Mouse (Mus musculus): ENCODE measurements around the gene Gm49403.

The Gm49403 gene

DNA sequence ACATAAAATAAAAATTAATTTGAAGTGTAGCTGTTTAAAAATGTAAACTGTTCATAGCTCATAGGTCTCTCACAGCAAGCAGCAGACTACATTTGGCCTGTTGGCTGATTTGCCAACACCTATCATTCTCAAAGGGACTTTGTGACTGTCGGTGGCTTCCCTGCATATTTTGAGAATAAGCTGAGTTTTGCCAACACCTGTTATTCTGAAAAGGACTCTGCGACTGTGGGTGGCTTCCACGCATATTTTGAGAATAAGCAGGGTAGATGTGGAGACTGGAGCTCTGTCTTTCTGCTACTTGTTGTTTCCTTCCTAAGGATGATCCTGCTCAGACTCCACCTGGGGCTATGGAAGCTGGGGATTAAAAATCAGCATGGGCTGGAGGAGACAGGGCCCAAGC is 30.6 kb upstream of the Gm49403 start:
- CTCF ChIA-PET, result interaction anchor here in 2 of 4 experiments (0.6 to 2.6 kb wide), 5 partner anchors 63 to 206 kb away, joined by 3 to 8 read pairs (median 3); partner anchors contain the start of gene Ahnak (in 1 of the 2)
- POLR2A ChIA-PET, result interaction anchor here (0.7 to 4.1 kb wide), 40 partner anchors 9 to 256 kb away, joined by 3 to 39 read pairs (median 5); partner anchors contain the start of genes 1810009A15Rik (in 3 of the 4), Gm49416 (in 3 of the 4), Gng3 (in 2 of the 4) and Uqcc3 (in 2 of the 4)

DNA sequence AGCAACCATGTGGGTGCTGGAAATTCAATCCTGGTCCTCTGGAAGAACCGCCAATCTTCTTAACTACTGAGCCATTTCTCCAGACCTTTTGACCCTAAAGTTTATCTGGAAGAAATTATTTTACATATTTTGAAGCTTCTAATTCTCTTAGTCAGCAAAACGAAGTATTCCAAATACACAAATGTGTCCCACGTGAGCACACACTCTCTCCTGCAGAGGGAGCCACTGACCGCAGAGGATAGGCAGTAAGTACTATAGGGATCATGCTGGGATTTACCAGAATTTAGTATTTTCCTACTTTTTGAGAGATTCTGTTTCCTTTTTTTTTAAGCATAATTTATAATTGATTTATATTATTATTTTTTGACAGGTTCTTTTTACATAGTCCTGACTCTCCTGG is 26.0 kb upstream of the Gm49403 start:
- ChIA-PET CTCF (interaction anchor here (0.6 to 2.6 kb wide), 17 partner anchors 9 to 254 kb away, joined by 3 to 14 read pairs (median 3); partner anchors contain the start of genes Ubxn1 (in 2 of the 4), Gng3 (in 1 of the 4) and Zbtb3 (in 1 of the 4)), POLR2A (interaction anchor here in 3 of 4 experiments (0.7 to 4.3 kb wide), 11 partner anchors 12 to 252 kb away, joined by 3 to 43 read pairs (median 5); partner anchors contain the start of genes 1810009A15Rik (in 1 of the 3), Eef1g (in 1 of the 3), Ganab (in 1 of the 3) and Gm49416 (in 1 of the 3))

DNA sequence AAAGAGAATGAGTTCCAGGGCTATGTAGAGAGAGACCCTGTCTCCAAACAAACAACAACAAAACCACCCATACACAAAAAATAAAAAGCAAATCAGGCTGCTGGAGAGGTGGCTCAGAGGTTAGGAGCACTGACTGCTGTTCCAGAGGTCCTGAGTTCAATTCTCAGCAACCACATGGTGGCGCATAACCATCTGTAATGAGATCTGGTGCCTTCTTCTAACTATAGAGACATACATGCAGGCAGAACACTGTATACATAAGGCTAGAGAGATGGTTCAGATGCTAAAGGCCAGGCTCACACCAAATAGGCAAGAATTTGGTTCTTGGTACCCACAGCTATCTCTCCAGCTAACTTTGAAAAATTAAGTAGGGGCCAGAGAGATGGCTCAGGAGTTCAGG is 24.7 kb upstream of the Gm49403 start:
- CTCF ChIA-PET, result interaction anchor here (0.6 to 2.6 kb wide), 12 partner anchors 10 to 251 kb away, joined by 3 to 14 read pairs (median 6); partner anchors contain the start of genes Uqcc3 (in 1 of the 4) and Zbtb3 (in 1 of the 4)
- POLR2A ChIA-PET, result interaction anchor here in 3 of 4 experiments (0.6 to 4.3 kb wide), 21 partner anchors 10 to 610 kb away, joined by 3 to 43 read pairs (median 3); partner anchors contain the start of genes 1810009A15Rik (in 3 of the 3), Gm49416 (in 3 of the 3), Ubxn1 (in 2 of the 3) and Ganab (in 1 of the 3)

- POLR2A ChIA-PET, result interaction anchor here in 1 of 4 experiments (1.0 kb wide), 1 partner anchor 14 kb away, joined by 3 read pairs; no protein-coding TSS in a partner anchor
- CTCF ChIA-PET, result interaction anchor here in 1 of 4 experiments (0.9 kb wide), 1 partner anchor 242 kb away, joined by 3 read pairs; no protein-coding TSS in a partner anchor
Measured at GRCm38 (mm10) chr19:8864265-8864664, 19.5 kb upstream of the Gm49403 start.

DNA sequence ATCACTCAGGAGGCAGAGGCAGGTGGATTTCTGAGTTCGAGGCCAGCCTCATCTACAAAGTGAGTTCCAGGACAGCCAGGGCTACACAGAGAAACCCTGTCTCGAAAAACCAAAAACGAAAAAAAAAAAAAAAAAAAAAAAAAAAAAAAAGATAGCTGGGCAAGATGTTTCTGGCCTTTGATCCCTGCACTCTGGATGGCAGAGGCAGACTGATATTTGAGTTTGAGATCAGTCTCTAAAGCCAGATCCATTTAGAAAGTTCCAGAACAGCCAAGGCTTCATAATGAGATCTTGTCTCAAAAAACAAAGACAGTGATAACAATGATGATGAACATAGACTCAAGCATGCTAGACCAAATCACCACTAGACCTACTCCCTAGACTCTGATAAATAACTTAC is 13.3 kb upstream of the Gm49403 start:
- POLR2A ChIA-PET, result interaction anchor here (0.6 to 27.2 kb wide), 31 partner anchors 11 to 1057 kb away, joined by 3 to 851 read pairs (median 4); partner anchors contain the start of genes Uqcc3 (in 3 of the 4), 1810009A15Rik (in 2 of the 4), Ganab (in 2 of the 4) and Gm49403 (in 2 of the 4)
- CTCF ChIA-PET, result interaction anchor here in 1 of 4 experiments (0.7 to 0.8 kb wide), 2 partner anchors 8 to 38 kb away, joined by 3 to 9 read pairs; no protein-coding TSS in a partner anchor

- POLR2A ChIA-PET, result interaction anchor here (0.5 to 27.2 kb wide), 90 partner anchors 10 to 1111 kb away, joined by 3 to 851 read pairs (median 4); partner anchors contain the start of genes Uqcc3 (in 4 of the 4), 1810009A15Rik (in 3 of the 4), Eef1g (in 3 of the 4) and Gm49403 (in 3 of the 4)
- CTCF ChIA-PET, result interaction anchor here (0.6 to 1.0 kb wide), 8 partner anchors 8 to 153 kb away, joined by 3 to 9 read pairs (median 4); no protein-coding TSS in a partner anchor
Measured at GRCm38 (mm10) chr19:8870838-8871237, 12.9 kb upstream of the Gm49403 start.

- CTCF ChIA-PET, result interaction anchor here (0.6 to 1.0 kb wide), 7 partner anchors 14 to 158 kb away, joined by 3 to 9 read pairs (median 4); no protein-coding TSS in a partner anchor
- POLR2A ChIA-PET, result interaction anchor here (0.5 to 27.2 kb wide), 101 partner anchors 9 to 1110 kb away, joined by 3 to 851 read pairs (median 4); partner anchors contain the start of genes Uqcc3 (in 4 of the 4), 1810009A15Rik (in 3 of the 4), Eef1g (in 3 of the 4) and Gm49403 (in 3 of the 4)
Measured at GRCm38 (mm10) chr19:8871267-8872186, 12.2 kb upstream of the Gm49403 start, which contains the start of gene Ubxn1. TSS of gene Ubxn1 (plus strand) at chr19:8871496.

DNA sequence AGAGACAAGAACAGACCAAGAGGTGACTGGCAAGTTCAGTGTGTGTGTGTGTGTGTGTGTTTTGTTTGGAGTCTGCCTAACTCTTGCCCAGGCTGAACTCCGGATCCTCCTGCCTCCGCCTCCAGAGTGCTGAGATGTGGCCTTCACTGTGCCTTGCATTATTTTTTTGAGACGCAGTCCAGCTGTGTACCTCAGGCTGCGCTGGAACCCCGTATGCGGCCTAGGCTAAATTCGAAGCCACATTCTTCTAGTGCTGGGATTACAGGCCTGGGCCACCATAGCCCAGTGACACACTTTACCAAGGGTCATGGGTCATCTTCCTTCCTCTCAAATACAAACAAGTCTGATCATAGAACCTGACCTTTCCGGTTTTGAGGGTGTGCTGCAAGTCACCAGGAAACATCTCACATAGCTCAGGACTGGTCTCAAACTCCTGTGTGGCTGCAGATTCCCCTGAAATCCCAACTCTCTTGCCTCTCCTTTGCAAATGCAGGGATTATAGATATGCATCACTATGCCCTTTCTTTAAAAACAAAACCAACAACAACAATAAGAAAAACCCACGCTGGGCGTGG is 11.4 kb upstream of the Gm49403 start:
- CTCF ChIA-PET, result interaction anchor here in 2 of 4 experiments (0.6 to 0.7 kb wide), 3 partner anchors 8 to 1500 kb away, joined by 3 to 4 read pairs (median 3); partner anchors contain the start of gene Uqcc3 (in 1 of the 2)
- POLR2A ChIA-PET, result interaction anchor here (0.6 to 27.2 kb wide), 43 partner anchors 9 to 1406 kb away, joined by 3 to 851 read pairs (median 4); partner anchors contain the start of genes 1810009A15Rik (in 4 of the 4), Gm49416 (in 4 of the 4), Uqcc3 (in 3 of the 4) and Ganab (in 2 of the 4)

DNA sequence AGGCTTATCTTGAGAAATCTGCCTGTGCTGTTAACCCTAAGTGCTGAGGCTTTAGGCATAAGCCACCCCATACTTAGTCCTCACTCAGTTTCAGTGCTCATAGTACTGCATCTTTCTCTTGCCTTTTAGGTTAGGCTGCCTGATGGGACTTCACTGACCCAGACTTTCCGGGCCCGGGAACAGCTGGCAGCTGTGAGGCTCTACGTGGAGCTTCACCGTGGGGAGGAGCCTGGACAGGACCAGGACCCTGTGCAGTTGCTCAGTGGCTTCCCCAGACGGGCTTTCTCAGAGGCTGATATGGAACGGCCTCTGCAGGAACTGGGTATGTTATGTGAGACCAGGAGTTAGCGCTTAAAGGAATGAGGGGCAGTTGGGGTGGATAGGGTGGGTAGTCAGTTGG is 8.7 kb upstream of the Gm49403 start:
- CTCF ChIA-PET, result interaction anchor here in 2 of 4 experiments (0.6 to 1.1 kb wide), 3 partner anchors 11 to 100 kb away, joined by 3 to 5 read pairs (median 3); partner anchors contain the start of gene Tmem179b (in 1 of the 2)
- POLR2A ChIA-PET, result interaction anchor here in 3 of 4 experiments (0.9 to 27.2 kb wide), 23 partner anchors 9 to 162 kb away, joined by 3 to 851 read pairs (median 4); partner anchors contain the start of genes 1810009A15Rik (in 3 of the 3), Gm49416 (in 3 of the 3), Eef1g (in 2 of the 3) and Ganab (in 2 of the 3)

DNA sequence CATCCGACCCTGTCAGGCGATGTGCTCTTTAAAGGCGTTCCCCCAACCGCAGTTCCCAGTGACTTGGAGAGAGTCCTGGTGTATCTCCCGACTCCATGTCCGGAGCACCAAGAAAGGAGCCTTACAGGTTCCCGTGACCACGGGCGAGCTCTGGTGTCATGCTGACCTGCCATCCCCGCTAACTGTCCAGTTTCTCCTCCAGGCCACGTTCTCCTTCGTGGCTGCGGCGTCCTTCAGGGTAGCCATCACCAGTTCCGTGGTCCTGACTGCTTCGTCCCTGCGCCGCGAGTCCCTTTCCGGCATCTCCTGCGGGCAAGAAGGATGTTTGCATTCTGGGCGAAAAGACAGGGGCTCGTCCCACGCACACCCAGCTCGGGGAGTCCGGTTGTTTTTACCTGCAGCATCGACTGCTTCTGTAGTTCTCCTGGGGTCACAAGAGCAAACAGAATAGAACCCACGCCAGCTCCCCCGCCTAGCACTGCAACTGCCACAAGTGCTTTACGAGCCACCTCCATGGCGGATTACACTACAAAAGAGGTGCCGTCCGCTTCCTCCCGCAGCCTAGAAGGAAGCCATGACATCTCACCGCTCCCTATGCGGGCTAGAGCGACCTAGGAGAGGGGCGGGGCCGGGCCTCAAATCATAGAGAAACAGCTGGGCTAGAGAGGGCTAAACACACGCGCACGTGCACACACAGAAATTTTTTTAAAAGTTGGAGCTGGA is 3.3 kb upstream of the Gm49403 start, which contains the start of gene Uqcc3:
Gene Uqcc3, minus strand, starts transcription at position 613 of the 723 bp plus-strand sequence.
- POLR2A ChIA-PET, result interaction anchor here (0.5 to 27.2 kb wide), 94 partner anchors 1 to 238 kb away, joined by 3 to 851 read pairs (median 4); partner anchors contain the start of genes Ubxn1 (in 4 of the 4), 1810009A15Rik (in 3 of the 4), B3gat3 (in 3 of the 4) and Eef1g (in 3 of the 4)
- CTCF ChIA-PET, result interaction anchor here in 1 of 4 experiments (0.7 to 1.5 kb wide), 3 partner anchors 8 to 22 kb away, joined by 3 to 4 read pairs (median 4); no protein-coding TSS in a partner anchor

DNA sequence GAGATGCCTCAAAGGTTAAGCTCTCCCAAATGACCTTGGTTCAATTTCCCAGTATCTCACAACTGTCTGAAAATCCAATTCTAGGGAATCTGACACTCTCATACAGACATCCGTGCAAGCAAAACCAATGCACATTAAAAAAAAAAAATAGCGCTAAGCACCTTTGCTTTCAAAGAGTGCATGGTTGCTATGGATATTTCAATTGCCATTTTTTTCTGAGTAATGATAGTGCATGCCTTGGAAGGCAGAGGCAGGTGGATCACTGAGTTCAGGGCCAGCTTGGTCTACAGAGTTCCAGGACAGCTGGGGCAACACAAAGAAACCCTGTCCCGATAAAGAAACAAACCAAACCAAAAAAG is 2.7 kb upstream of the Gm49403 start:
- POLR2A ChIA-PET, result interaction anchor here (0.5 to 27.2 kb wide), 94 partner anchors 2 to 1705 kb away, joined by 3 to 851 read pairs (median 4); partner anchors contain the start of genes Ubxn1 (in 4 of the 4), 1810009A15Rik (in 3 of the 4), B3gat3 (in 3 of the 4) and Eef1g (in 3 of the 4)
- CTCF ChIA-PET, result interaction anchor here in 1 of 4 experiments (0.7 to 1.5 kb wide), 3 partner anchors 8 to 22 kb away, joined by 3 to 4 read pairs (median 4); no protein-coding TSS in a partner anchor

DNA sequence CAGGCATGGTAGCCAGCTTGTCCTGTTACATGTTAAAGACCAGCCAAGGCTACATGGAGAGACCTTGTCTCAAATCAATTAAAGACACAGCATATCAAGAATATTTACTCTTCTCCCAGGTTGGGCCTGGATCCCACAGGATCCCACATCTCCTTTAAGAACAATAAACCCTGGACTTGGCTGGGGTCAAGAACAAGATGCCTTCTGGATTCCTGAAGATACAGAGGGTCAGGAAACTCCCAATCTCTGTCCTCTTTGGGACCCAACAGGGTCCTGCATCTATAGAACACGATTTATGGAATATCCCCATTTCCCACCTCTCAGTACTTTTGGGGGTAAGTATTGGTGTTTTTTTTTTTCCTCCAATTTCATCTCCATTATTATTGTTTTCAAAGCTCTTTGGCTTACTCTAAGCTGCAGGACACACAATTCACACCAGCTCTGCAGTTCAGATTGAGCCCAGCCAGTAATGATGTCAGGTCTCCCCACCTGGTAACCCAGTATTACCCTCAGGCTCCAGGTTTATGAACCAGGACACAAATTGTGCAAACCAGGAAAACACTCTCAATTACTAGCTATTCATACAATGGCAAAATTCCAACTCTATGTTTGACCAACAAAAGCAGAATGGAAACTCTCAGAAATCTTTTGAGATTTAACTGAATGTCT is 3.3 kb downstream of the Gm49403 start:
- ChIA-PET CTCF (interaction anchor here in 1 of 4 experiments (0.6 kb wide), 1 partner anchor 93 kb away, joined by 3 read pairs; no protein-coding TSS in a partner anchor), POLR2A (interaction anchor here (0.6 to 27.2 kb wide), 128 partner anchors 3 to 1616 kb away, joined by 3 to 851 read pairs (median 11); partner anchors contain the start of genes Eef1g (in 4 of the 4), Ganab (in 4 of the 4), Tut1 (in 4 of the 4) and Ubxn1 (in 4 of the 4))

GRCm38 (mm10) chr19:8887585-8888463 is 4.1 kb downstream of the Gm49403 start:
- CTCF ChIA-PET, result interaction anchor here in 1 of 4 experiments (1.2 kb wide), 1 partner anchor 195 kb away, joined by 5 read pairs; no protein-coding TSS in a partner anchor
- POLR2A ChIA-PET, result interaction anchor here (0.6 to 27.2 kb wide), 220 partner anchors 2 to 1623 kb away, joined by 3 to 851 read pairs (median 6); partner anchors contain the start of genes Eef1g (in 4 of the 4), Ganab (in 4 of the 4), Gng3 (in 4 of the 4) and Tut1 (in 4 of the 4)

Measured in embryonic stem cell, embryonic (primary cell).